Mouse (Mus musculus): Measurements from ENCODE around the gene Lgi2. TPM values are rescaled to one million over a fixed set of nuclear protein-coding genes. Genes with fewer than 3 reads are reported as not detected.

Gene Lgi2
- polyA plus RNA-seq, 1 experiment from 2014 or later: 0.84 TPM

DNA sequence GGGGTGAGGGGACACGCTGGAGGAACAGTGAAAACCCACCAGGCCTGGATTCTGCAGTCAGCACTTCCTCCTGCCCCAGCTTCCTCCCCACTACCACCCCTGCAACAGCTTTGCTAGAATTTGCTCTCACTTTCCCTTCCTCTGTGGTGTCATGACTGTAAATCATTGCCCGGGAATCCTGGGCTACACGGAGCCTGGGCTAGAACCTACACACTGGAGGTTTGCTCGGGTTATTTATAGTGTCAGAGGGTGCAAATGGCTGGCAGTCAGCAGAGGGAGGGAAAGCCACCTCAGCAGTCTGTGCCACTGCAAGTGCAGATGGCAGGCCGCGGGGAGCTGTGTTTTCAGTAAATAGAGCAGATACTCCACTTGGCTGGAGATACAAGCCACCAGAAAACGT lies 37.7 kb downstream of the Lgi2 start:
- H3K4me1 ChIP-seq (replicated peaks; ENCODE audit: control insufficient read depth, insufficient read depth, low read length): no peaks in the 10 kb centered on the region
- H3K9ac ChIP-seq (ENCODE audit: low read depth, low read length): no peak overlapping the region
- DNase-seq (ENCODE audit: low spot score) (no peak), ATAC-seq (replicated peaks; ENCODE audit: low FRiP score) (no peak)
- H3K9me3 ChIP-seq (ENCODE audit: control insufficient read depth, low read length): no peaks in the 10 kb centered on the region
- no peak overlapping the region for H3K4me2 ChIP-seq
- no peak overlapping the region for H3K27ac ChIP-seq (ENCODE audit: low read depth, low read length)
- WGBS: 34% methylated on average over 7 of the region's 7 CpGs
- no peak overlapping the region for H3K4me3 ChIP-seq (ENCODE audit: low read depth, low read length)
- H3K27me3 ChIP-seq (replicated peaks; ENCODE audit: control insufficient read depth, insufficient read depth, low read length): no peaks in the 10 kb centered on the region
- no peaks in the 10 kb centered on the region for H3K36me3 ChIP-seq (ENCODE audit: control insufficient read depth, insufficient read depth, low read length)

DNA sequence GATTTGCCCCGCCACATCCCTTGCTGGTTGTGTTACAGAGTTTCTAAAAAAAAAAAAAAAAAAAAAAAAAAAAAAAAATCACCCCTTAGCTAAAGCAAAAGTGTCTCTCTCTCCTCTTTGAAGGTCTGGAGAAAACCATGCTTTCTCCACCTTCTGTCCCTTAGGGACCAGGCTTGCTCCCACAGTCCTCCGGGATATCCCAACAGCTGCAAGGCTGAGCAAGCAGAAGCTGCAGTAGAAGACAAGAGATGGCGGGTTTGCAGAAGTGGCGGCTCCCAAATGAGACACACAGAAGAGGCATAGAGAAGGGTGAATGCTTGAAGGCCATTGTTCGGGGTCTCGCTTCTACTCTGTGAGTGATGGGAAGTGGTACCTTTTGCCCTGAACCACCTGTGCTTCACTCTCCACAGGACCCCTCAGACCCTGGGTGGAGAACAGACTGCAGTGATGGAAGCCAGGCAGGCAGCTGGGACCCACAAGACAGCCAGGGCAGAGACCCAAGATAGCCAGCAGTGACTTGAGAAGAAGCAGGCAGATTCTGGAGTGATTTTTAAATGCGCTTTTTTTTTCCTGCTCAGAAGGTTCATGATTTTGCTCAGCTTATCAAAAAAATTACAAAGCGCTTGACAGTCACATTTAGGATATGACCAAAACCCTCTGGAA lies 39.8 kb downstream of the Lgi2 start:
- H3K4me1 ChIP-seq (replicated peaks; ENCODE audit: control insufficient read depth, insufficient read depth, low read length): no peaks in the 10 kb centered on the region
- no peak for DNase-seq (ENCODE audit: low spot score)
- H3K4me2 ChIP-seq: no peak overlapping the region
- no peaks in the 10 kb centered on the region for H3K36me3 ChIP-seq (ENCODE audit: control insufficient read depth, insufficient read depth, low read length)
- no peak overlapping the region for H3K4me3 ChIP-seq (ENCODE audit: low read depth, low read length)
- H3K9me3 ChIP-seq (ENCODE audit: control insufficient read depth, low read length): no peaks in the 10 kb centered on the region
- H3K27ac ChIP-seq (ENCODE audit: low read depth, low read length): no peak overlapping the region
- H3K27me3 ChIP-seq (replicated peaks; ENCODE audit: control insufficient read depth, insufficient read depth, low read length): no peaks in the 10 kb centered on the region
- WGBS: 83% methylated on average over 8 of the region's 8 CpGs
- H3K9ac ChIP-seq (ENCODE audit: low read depth, low read length): no peak overlapping the region
- ATAC-seq (replicated peaks; ENCODE audit: low FRiP score): no peak

GRCm38 (mm10) chr5:52524207-52524606 lies 42.1 kb downstream of the Lgi2 start:
- Histone ChIP-seq H3K4me3 (ENCODE audit: low read depth, low read length) (no peak overlapping the region), H3K9ac (ENCODE audit: low read depth, low read length) (no peak overlapping the region), H3K4me1 (replicated peaks; ENCODE audit: control insufficient read depth, insufficient read depth, low read length) (no peaks in the 10 kb centered on the region), H3K36me3 (ENCODE audit: control insufficient read depth, insufficient read depth, low read length) (no peaks in the 10 kb centered on the region), H3K27me3 (replicated peaks; ENCODE audit: control insufficient read depth, insufficient read depth, low read length) (no peaks in the 10 kb centered on the region), H3K9me3 (ENCODE audit: control insufficient read depth, low read length) (no peaks in the 10 kb centered on the region), H3K4me2 (no peak overlapping the region), H3K27ac (ENCODE audit: low read depth, low read length) (no peak overlapping the region)
- ATAC-seq (replicated peaks; ENCODE audit: low FRiP score) (no peak), DNase-seq (ENCODE audit: low spot score) (no peak)
- 43% methylated on average over 3 of the region's 3 CpGs for WGBS

DNA sequence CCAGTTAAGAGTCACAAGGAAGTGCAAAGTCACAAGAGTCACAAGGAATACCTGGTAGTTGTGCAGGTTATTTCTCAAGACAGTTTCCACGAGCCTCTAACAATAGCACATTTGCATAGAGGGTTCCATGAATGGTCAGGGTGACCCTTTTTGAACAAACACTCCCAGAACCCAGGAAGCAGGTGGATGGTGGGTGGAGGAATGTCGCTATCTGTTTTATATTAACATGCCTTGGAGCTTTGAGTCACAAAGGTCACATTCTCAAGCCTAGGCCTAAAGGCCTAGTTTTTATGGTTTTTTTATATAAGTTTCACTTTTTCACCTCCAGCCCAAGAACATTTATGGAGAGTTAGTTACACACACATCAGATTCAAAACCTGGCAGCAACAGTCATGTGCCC lies 46.3 kb downstream of the Lgi2 start:
- no peaks in the 10 kb centered on the region for H3K4me1 ChIP-seq (replicated peaks; ENCODE audit: control insufficient read depth, insufficient read depth, low read length)
- WGBS: 84% methylated on average over 2 of the region's 2 CpGs
- no peak overlapping the region for H3K4me3 ChIP-seq (ENCODE audit: low read depth, low read length)
- ATAC-seq (replicated peaks; ENCODE audit: low FRiP score) (no peak), DNase-seq (ENCODE audit: low spot score) (no peak)
- peaks cover 5% of the 10 kb centered on the region; the same call in 1 of the 2 replicates for H3K27me3 ChIP-seq (replicated peaks; ENCODE audit: control insufficient read depth, insufficient read depth, low read length)
- H3K4me2 ChIP-seq: no peak overlapping the region
- H3K36me3 ChIP-seq (ENCODE audit: control insufficient read depth, insufficient read depth, low read length): no peaks in the 10 kb centered on the region
- H3K27ac ChIP-seq (ENCODE audit: low read depth, low read length): no peak overlapping the region
- H3K9ac ChIP-seq (ENCODE audit: low read depth, low read length): no peak overlapping the region
- H3K9me3 ChIP-seq (ENCODE audit: control insufficient read depth, low read length): no peaks in the 10 kb centered on the region

- H3K9me3 ChIP-seq (ENCODE audit: control insufficient read depth, low read length): no peaks in the 10 kb centered on the region
- ATAC-seq (replicated peaks; ENCODE audit: low FRiP score) (no peak), DNase-seq (ENCODE audit: low spot score) (no peak)
- no peak overlapping the region for H3K9ac ChIP-seq (ENCODE audit: low read depth, low read length)
- peak overlapping the region; percentile 7; the same call in 1 of the 2 replicates for H3K4me3 ChIP-seq (ENCODE audit: low read depth, low read length)
- no peaks in the 10 kb centered on the region for H3K36me3 ChIP-seq (ENCODE audit: control insufficient read depth, insufficient read depth, low read length)
- H3K27ac ChIP-seq (ENCODE audit: low read depth, low read length): no peak overlapping the region
- H3K4me1 ChIP-seq (replicated peaks; ENCODE audit: control insufficient read depth, insufficient read depth, low read length): no peaks in the 10 kb centered on the region
- 31% methylated on average over 21 of the region's 21 CpGs for WGBS
- peaks cover 5% of the 10 kb centered on the region; the same call in 1 of the 2 replicates for H3K27me3 ChIP-seq (replicated peaks; ENCODE audit: control insufficient read depth, insufficient read depth, low read length)
- peak overlapping the region; percentile 46 for H3K4me2 ChIP-seq
Observed at GRCm38 (mm10) chr5:52516072-52516476, 50.2 kb downstream of the Lgi2 start.

GRCm38 (mm10) chr5:52515246-52516021 lies 50.8 kb downstream of the Lgi2 start:
- no peak for ATAC-seq (replicated peaks; ENCODE audit: low FRiP score)
- DNase-seq (ENCODE audit: low spot score): peak; percentile 40
- H3K36me3 ChIP-seq (ENCODE audit: control insufficient read depth, insufficient read depth, low read length): no peaks in the 10 kb centered on the region
- peaks cover 5% of the 10 kb centered on the region; the same call in 1 of the 2 replicates for H3K27me3 ChIP-seq (replicated peaks; ENCODE audit: control insufficient read depth, insufficient read depth, low read length)
- no peak overlapping the region for H3K9ac ChIP-seq (ENCODE audit: low read depth, low read length)
- H3K9me3 ChIP-seq (ENCODE audit: control insufficient read depth, low read length): no peaks in the 10 kb centered on the region
- no peak overlapping the region for H3K27ac ChIP-seq (ENCODE audit: low read depth, low read length)
- no peak overlapping the region; the same call in 1 of the 2 replicates for H3K4me3 ChIP-seq (ENCODE audit: low read depth, low read length)
- H3K4me1 ChIP-seq (replicated peaks; ENCODE audit: control insufficient read depth, insufficient read depth, low read length): no peaks in the 10 kb centered on the region
- peak overlapping the region; percentile 46 for H3K4me2 ChIP-seq
- 36% methylated on average over 22 of the region's 22 CpGs for WGBS

DNA sequence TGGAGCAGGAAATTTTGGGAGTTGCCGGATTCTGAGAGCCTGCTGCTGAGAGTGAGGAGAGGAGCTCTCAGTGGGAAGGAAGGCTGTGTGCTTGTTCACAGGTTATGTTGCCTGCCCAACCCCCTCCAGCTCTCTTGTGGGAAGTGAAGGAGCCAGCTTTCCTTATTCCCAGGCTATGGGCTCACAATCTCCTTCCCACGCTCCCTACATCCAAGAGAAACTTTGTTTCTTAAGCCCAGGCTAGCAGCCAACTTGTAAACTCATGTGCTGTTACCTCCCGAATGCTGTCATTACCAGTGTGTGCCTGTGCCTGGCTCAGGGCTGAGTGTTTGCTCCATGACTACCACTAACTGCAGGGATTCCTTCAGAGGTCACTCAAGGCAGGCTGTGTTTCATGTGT lies 55.2 kb downstream of the Lgi2 start:
- DNase-seq (ENCODE audit: low spot score) (no peak), ATAC-seq (replicated peaks; ENCODE audit: low FRiP score) (no peak)
- Histone ChIP-seq H3K9ac (ENCODE audit: low read depth, low read length) (no peak overlapping the region), H3K36me3 (ENCODE audit: control insufficient read depth, insufficient read depth, low read length) (no peaks in the 10 kb centered on the region), H3K4me1 (replicated peaks; ENCODE audit: control insufficient read depth, insufficient read depth, low read length) (no peaks in the 10 kb centered on the region), H3K27me3 (replicated peaks; ENCODE audit: control insufficient read depth, insufficient read depth, low read length) (peaks cover 2% of the 10 kb centered on the region; the same call in 1 of the 2 replicates), H3K27ac (ENCODE audit: low read depth, low read length) (no peak overlapping the region), H3K9me3 (ENCODE audit: control insufficient read depth, low read length) (no peaks in the 10 kb centered on the region), H3K4me2 (no peak overlapping the region), H3K4me3 (ENCODE audit: low read depth, low read length) (no peak overlapping the region)
- 71% methylated on average over 3 of the region's 3 CpGs for WGBS

- Histone ChIP-seq H3K36me3 (ENCODE audit: control insufficient read depth, insufficient read depth, low read length) (no peaks in the 10 kb centered on the region), H3K9me3 (ENCODE audit: control insufficient read depth, low read length) (no peaks in the 10 kb centered on the region), H3K4me3 (ENCODE audit: low read depth, low read length) (no peak overlapping the region), H3K27me3 (replicated peaks; ENCODE audit: control insufficient read depth, insufficient read depth, low read length) (no peaks in the 10 kb centered on the region), H3K4me1 (replicated peaks; ENCODE audit: control insufficient read depth, insufficient read depth, low read length) (no peaks in the 10 kb centered on the region), H3K4me2 (no peak overlapping the region), H3K9ac (ENCODE audit: low read depth, low read length) (no peak overlapping the region), H3K27ac (ENCODE audit: low read depth, low read length) (no peak overlapping the region)
- DNase-seq (ENCODE audit: low spot score) (no peak), ATAC-seq (replicated peaks; ENCODE audit: low FRiP score) (no peak)
- WGBS: 76% methylated on average over 6 of the region's 6 CpGs
Observed at GRCm38 (mm10) chr5:52509416-52509815, 56.8 kb downstream of the Lgi2 start.

- Histone ChIP-seq H3K27me3 (replicated peaks; ENCODE audit: control insufficient read depth, insufficient read depth, low read length) (no peaks in the 10 kb centered on the region), H3K36me3 (ENCODE audit: control insufficient read depth, insufficient read depth, low read length) (no peaks in the 10 kb centered on the region), H3K4me2 (no peak overlapping the region), H3K9ac (ENCODE audit: low read depth, low read length) (no peak overlapping the region), H3K4me3 (ENCODE audit: low read depth, low read length) (no peak overlapping the region), H3K27ac (ENCODE audit: low read depth, low read length) (no peak overlapping the region), H3K4me1 (replicated peaks; ENCODE audit: control insufficient read depth, insufficient read depth, low read length) (no peaks in the 10 kb centered on the region), H3K9me3 (ENCODE audit: control insufficient read depth, low read length) (no peaks in the 10 kb centered on the region)
- ATAC-seq (replicated peaks; ENCODE audit: low FRiP score): no peak
- WGBS: 82% methylated on average over 13 of the region's 13 CpGs
- DNase-seq (ENCODE audit: low spot score): no peak
Observed at GRCm38 (mm10) chr5:52504666-52505065, 61.6 kb downstream of the Lgi2 start.
